Mouse (Mus musculus): Measurements from ENCODE around the gene Pou2f1. TPM values are rescaled to one million over a fixed set of nuclear protein-coding genes. Genes with fewer than 3 reads are reported as not detected.

Gene Pou2f1
- total RNA-seq, 2 experiments from 2014 or later = 17.4 to 19.6 TPM

Other genes starting within 250 kb of the Pou2f1 start
- gene Creg1, start 238.9 kb downstream of the Pou2f1 start, total RNA-seq (2021) = 10 to 100 TPM; 27.6 to 29.7 TPM
- gene Cd247, start 214.0 kb downstream of the Pou2f1 start, total RNA-seq (2021) = not detected
- under 1 TPM; 0.28 to 0.30 TPM for gene Dusp27, start 125.2 kb upstream of the Pou2f1 start, total RNA-seq (2021)
- gene Gpa33, start 127.6 kb upstream of the Pou2f1 start, total RNA-seq (2021) = not detected
- under 1 TPM in 1 of 2 experiments, not detected in 1; 0.28 TPM for gene Mael, start 236.1 kb upstream of the Pou2f1 start, total RNA-seq (2021)